Mouse (Mus musculus) adrenal gland, adult 8-10 months (tissue): ENCODE data around the gene Bcap31. TPM values are rescaled to one million over a fixed set of nuclear protein-coding genes. Genes with fewer than 3 reads are reported as not detected.
"Not testable (repeated sequence)": the region's sequence is repeated elsewhere in the genome, so short reads cannot be mapped to it uniquely, and the experiment has no call there.

Source experiments
- DNase-seq: peaks from one replicate; pipeline ENCODE4 v3.0.0; 2022
- total RNA-seq, 4 experiments: library from RNA; stranded (reverse); gene quantifications; 2 replicates each; pipeline ENCODE4 v1.2.4; 2022

The Bcap31 gene
- 100 to 1,000 TPM; 212 to 320 (median 258) TPM for total RNA-seq

DNA sequence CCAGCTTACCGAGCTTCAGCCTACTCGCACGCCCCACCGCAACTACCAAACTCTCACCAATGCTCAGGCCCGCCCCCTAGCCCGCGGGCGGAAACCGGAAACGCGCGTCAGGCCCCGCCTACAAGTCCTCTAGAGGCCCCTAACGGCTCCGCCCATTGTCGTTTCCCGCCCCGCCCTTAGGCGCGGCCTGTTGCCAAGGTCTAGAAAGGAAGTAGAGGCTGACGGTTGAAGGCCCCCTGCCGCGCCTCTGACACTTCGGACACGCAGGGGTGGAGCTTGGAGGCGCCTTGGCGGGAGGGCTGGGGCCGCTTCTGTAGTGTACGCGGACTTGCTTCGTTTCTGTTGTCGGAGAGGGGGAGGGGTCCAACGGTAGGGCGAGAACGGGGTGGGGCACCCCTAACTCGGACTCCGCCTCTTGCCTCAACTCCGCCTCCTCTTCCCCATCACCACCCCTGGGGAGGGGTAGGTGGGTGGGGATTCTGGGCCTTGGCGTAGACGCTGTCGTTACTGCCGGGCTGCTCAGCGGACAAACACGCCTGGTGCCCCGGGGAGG lies at the start of gene Bcap31, which contains the start of gene Abcd1:
Gene Bcap31, minus strand, starts transcription at position 67 of the 553 bp plus-strand sequence.
Gene Abcd1, plus strand, starts transcription at position 489 of the 553 bp plus-strand sequence.
- peak; percentile 91 for DNase-seq

- peak; percentile 64 for DNase-seq
Observed at GRCm38 (mm10) chrX:73765311-73765710, 49.3 kb upstream of the Bcap31 start.

GRCm38 (mm10) chrX:73758611-73759290 lies 42.8 kb upstream of the Bcap31 start:
- DNase-seq = no peak

DNA sequence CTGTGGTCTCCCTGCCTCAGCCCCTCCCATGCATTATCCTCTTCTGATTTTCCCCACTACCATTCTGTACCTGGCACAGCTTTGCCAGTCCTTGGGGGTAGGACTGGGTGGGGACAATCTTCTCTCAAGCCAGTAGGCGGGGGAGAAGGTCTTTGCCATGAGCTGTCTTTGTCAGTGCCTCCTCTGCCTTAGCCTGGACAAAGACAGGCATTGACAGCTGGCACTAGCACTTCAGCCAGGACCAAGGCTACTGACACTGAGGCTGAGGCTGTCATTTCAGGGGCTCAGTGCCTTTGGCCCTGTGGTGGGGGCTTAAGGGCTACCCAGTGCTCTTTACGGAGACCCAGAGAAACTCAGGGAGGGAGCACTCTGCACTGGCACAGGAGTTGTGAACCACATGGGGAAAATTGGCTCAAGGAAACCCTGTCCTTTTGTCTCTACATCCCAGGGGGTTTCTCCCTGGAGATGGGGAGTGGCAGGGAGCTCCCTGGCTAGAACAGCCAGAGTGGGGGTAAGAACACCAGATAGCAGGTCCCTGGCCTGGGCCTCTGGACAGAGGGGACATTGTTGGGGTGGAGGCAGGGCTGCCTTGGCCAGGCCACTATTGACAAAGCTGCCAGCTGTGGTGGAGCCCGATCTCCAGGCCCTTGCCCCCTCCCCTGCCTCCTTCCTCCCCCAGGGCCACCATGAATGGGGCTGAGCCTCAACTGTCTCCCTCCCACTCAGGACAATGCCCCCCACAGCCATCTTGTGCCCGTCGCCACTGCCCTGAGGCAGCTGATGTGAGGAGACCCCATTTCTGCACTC lies 40.6 kb upstream of the Bcap31 start, which contains the start of gene Plxnb3:
Gene Plxnb3, plus strand, starts transcription at position 757 of the 807 bp plus-strand sequence.
- DNase-seq = no peak

- no peak for DNase-seq
Observed at GRCm38 (mm10) chrX:73748977-73749376, 33.0 kb upstream of the Bcap31 start.

GRCm38 (mm10) chrX:73744774-73745481 lies 29.0 kb upstream of the Bcap31 start:
- DNase-seq = no peak

GRCm38 (mm10) chrX:73739841-73740240 lies 23.9 kb upstream of the Bcap31 start:
- DNase-seq = not testable (repeated sequence)

- DNase-seq = no peak
Observed at GRCm38 (mm10) chrX:73739151-73739550, 23.2 kb upstream of the Bcap31 start.

DNA sequence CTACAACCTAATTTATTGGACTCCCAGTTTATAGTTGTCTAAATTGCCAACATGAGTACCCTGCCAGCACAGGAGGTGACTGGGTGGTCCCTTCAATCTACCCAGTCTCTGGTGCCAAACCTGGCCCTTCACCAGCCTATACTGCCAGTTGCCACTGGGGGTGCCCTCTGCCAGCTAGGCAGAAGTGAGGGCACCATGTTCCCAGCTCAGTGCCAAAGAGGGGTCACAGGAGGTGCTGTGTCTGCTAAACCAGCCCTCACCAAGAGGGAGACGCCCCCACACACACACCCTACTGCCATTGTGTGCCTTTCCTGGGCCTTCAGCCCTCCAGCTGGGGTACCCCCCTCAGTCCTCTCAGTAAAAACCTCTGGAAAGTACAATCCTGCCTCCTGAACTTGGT lies 22.2 kb upstream of the Bcap31 start:
- no peak for DNase-seq

DNA sequence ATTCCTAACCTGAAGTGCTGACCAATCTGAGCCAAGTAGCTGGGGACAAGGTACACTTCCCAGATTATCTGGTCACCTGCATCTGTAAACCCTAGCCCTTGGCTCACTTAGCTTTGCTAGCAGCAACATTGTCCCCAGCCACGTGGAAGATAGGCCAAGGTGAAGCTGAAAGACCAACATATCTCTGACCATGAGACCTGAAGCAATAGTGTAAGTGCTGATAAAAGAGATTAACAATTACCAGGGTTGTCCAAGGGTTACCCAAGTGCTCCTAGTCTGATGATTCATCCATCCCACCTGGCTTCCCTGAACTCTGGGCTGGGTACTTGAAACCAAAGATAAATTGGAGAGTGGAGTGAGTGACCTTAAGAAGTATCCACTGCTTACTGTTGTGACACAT lies 14.9 kb upstream of the Bcap31 start:
- DNase-seq = no peak

- peak; percentile 64 for DNase-seq
Observed at GRCm38 (mm10) chrX:73718686-73719362, 2.8 kb upstream of the Bcap31 start.

- DNase-seq = peak; percentile 69
Observed at GRCm38 (mm10) chrX:73718271-73718670, 2.3 kb upstream of the Bcap31 start.

DNA sequence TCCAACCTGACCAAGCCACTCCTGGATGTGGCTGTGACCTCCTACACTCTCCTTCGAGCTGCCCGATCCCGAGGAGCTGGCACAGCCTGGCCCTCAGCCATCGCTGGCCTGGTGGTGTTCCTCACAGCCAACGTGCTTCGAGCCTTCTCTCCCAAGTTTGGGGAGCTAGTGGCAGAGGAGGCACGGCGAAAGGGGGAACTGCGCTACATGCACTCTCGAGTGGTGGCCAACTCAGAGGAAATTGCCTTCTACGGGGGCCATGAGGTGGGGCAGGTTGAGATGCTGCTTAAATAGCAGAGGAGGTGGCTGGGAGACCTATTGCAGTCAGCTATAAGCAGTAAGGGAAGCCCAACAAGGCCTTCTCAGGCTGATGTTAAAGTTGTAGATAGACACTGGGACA lies 1.7 kb upstream of the Bcap31 start:
- DNase-seq = no peak

DNA sequence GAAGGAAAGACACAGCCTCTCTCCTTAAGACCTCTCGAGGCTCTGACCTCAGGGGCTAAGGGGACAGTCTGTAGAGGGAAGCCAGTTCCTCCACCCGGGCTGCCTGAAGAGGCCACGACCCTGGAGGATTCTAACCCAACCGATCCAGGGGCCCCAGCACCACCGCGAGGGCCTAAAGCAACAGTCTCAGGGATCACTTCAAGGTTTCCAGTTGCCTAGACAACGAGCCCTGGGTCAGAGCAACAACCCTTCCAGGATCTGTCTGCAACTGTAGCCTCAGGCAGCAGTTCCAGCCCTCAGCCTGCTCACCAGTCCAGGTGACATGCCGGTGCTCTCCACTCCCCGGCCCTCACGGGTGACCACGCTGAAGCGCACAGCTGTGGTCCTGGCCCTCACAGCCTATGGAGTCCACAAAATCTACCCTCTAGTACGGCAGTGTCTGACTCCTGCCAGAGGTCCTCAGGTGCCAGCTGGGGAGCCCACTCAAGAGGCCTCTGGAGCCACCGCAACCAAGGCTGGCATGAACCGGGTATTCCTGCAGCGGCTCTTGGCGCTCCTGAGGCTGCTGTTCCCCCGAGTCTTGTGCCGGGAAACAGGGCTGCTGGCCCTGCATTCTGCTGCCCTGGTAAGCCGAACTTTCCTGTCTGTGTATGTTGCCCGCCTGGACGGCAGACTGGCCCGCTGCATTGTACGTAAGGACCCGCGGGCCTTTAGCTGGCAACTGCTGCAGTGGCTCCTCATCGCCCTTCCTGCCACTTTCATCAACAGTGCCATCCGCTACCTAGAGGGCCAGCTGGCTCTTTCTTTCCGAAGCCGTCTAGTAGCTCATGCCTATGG lies 952 bp upstream of the Bcap31 start:
- no peak for DNase-seq

DNA sequence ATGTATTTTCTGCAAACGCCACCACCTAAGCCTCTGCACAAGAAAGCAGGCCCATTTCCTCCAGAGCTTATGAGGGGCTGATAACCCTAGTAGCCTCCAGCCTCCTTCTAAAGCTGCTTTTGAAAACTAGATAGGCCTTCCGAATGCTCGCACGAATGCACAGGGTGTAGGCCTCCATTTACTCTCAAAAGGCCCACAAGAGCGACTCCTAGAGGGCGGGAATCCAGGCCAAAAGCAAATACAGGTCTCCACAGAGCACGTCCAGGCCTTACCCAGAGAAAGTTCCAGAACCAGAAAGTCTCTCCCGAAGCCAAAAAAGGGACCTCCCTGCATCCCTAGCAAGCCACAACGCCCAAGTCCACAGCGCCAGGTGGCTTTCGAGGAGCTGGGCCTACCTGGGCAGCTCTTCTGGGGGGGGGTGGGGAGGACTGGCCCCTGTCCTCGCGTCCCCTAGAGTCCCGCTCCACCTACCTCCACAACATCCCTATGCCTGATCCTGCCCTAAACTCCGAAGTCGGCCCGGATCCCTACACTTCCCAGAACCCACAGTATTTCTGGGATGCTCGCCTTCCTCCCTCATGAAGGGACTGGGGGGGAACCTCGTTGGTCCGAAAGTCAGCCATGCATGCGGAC lies 383 bp downstream of the Bcap31 start:
- peak; percentile 23 for DNase-seq

DNA sequence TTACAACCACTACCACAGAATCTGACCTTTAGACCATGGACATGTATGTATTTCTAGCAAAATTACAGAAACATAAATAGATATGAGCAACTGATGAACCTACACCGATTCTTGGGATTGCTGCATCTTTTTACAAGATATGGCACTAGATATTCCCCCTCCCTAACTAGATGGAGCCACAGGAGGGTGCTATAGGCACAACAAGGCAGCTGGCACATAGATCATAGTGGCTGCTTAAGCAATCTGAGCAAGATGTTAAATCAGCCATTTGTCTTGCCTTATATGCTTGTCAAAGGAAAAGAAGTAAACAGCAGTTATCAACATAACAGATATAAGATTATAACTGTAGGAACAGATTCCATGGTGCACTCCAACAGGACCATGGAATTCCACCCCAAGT lies 15.5 kb downstream of the Bcap31 start:
- DNase-seq = no peak

DNA sequence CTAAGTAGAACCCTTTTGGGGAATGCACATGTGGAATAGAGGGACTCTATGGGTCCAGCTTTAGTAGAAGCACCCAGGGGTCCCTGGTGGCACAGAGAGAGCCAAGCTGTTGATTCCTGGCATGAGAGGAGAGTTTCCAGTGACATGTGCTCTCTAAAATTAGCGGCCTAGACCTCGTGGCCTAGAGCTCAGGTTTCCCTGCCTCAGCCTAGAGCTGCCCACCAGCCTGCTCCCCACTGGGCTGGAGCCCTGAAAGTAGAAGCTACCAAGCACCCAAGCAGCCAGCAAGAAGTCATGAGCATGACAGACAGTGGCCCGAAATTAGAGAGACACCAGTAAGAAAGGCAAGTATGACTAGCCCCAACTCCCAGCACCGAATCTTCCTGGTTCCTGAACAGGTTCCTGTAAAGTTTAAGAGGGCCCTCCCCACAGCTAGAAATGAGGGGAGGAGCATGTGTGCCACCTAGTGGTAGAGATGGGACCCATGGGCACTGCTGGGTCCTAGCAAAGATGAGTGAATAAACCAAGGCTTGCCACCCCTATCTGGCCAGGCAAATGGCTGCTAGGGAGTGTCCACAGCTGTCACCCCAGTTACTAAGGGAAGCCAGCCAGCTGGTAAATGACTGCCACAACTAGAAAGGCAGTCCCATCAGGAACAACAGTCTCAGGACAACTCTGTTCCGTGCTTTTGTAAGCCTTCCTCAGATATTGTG lies 24.9 kb downstream of the Bcap31 start:
- no peak for DNase-seq

DNA sequence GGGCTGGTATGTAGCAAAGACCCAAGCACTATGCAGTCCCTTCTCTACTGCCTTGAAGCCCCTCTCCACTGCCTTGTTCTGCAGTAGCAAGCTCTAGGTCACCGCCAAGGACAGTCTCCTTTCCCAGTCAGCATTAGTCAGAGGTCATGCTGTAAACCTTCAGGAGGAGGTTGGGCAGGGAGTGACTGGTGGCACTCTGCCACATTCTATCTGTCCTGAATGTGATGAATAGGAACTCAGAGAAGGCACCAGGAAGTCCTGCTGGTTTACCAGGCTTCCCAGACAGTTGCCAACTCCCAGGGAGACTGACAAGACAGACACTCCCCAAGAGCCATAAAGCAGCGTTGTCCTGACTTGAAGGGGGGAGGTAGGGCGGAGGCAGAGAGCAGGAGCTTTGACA lies 30.3 kb downstream of the Bcap31 start:
- DNase-seq = peak; percentile 82

DNA sequence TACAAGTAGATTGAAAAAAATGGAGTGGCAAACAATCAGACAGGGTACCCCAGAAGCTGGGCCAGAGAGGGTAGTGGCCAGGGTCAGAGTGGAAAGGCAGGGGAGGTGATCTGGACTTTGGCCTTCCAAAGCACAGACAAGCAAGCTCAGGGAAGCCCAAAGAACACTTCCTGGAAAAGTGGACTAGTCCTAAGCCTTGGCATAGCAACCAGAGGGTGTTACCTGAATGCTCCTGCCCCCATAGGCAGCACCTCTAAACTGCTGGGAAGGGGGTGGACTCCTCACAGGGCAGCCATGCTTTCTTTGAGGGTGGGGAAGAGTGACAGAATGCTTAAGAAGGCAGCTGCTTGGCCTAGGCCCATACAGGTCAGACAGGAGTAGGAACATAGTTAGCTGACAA lies 31.0 kb downstream of the Bcap31 start:
- DNase-seq = no peak

DNA sequence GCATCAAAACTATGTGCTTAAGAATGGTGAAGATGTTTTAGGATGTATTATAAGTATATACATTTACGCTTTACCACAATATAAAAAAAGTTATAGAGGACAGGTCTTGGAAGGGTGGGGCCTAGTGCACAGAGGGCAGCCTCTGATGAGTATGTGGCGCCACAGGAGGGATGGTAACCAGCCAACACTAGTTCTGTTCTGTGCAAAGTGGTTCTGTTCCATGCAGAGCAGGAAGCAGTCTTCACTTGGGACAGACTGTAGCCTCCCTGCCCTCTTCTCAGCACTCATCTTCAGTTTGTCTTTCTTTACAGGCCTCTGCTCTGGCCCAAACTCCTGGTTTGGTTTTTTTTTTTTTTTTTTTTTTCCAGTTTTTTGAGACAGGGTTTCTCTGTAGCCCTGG lies 31.8 kb downstream of the Bcap31 start:
- DNase-seq = no peak
